Mouse (Mus musculus): Measurements from ENCODE around the gene Ssbp3.

Ssbp3 gene

DNA sequence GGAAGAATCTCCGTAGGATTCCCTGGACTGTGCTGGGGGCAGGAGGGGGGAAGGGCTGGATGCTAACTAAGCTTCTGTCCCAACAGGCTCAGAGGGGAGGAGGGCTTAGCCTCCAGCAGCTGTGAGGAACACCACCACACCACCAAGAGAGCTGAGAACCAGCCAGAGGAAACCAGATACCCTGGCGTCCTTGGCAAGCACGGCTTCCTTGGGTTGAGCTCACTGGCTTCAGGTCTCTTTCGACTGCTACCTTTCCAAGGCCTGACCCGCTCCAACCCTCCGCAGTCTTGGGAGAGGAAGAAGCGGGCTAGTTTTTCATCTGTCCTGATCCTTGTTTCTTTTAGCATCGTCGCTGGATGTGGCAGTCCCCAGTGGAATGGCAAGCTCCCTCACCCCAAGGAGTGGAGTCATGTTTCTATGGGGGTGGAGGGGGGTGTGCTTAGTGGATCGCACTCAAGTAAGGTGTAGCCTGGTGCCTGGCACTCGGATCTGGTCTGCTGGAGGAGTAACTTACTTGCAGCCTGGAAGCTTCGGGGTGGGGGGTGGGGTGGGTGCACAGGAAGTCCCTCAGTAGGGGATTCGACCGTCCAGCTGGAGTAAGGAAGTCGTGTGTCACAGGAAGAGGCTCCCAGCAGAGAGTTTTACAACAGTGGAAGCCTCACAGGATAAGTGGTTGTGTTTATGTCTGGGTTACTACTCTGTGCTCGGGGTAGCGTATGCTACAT lies 2.6 kb upstream of the Ssbp3 start:
- peak; percentile 31 to 40 for DNase-seq (ENCODE audit: low spot score in 2 of 2)

DNA sequence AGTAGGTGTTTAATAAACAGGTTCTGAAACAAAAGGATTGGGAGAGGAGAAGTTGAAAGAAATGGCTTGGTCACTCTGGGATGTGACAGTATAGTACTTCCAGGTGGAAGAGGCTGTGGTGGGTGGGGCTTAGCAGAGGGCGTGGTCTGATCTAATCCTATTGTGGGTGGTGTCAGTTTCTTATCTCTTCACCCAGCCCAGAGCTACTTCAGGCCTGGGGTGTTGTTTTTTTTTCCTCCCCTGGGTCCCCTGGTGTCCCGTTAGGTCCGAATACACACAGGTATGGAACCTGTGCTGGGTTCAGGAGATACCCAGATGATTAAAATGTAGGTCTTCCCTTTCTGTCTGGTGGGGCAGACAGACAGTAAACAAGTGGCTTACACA lies 2.1 kb upstream of the Ssbp3 start:
- DNase-seq (ENCODE audit: low spot score in 2 of 2) = peak; percentile 58 to 59

DNA sequence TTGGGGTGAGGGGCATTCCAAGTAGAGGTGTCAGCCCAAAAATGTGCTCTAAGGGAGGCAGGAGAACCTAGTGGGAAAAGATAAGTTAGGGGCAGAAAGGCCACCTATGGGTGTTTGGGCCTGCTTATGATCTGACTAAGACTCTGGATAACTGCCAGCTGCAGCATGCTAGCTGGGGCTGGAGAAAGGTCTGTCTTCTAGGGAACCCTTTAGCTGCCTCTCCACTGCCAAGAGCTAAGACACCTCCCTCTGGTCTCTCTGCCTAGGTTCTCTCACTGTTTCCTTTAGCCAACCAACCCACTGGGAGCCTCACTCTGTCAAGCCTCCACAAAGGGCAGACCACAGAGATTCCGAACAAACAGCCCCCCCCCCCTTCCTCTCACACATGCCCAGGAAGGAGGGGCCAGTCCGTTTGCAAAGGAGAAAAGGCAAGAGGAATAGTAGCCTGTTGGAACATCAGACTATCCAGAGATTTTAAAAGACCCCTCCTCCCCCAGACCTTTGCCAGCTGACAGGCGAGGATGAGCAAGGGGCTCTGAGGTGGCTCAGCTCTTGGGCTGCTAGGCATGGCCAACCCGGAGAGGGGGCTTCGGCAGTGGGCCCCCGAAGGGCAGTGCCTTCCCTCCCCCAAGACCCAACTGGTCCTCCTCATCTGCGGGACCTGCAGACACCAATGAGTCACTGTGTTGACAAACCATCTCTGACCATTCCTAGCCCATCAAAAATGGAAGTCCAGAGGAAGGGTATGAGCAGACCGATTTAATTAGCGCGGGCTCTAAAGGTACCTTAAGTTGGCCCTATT lies 1.4 kb upstream of the Ssbp3 start:
- DNase-seq (ENCODE audit: low spot score in 2 of 2) = peak; percentile 45 to 48

DNA sequence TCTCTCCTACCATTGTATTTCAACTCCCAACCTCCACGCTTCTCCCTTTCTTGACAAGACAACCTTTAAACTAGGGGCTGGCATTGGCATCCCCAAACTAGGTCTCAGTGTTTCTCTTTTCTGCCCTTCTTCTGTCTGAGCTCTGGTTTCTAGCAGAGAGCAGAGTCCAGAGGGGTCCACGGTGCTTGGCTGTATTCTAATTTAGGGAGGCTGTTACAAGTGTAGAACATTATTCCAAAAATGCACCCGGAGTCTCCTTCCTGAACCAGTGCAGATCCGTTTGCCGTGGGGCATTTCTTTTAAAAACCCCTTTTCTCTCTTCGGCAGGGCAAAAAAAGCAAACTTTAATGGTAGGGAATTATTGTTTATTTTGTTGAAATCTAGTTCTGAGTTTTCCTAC lies 704 bp upstream of the Ssbp3 start:
- peak; percentile 15 to 28 for DNase-seq (ENCODE audit: low spot score in 2 of 2)

DNA sequence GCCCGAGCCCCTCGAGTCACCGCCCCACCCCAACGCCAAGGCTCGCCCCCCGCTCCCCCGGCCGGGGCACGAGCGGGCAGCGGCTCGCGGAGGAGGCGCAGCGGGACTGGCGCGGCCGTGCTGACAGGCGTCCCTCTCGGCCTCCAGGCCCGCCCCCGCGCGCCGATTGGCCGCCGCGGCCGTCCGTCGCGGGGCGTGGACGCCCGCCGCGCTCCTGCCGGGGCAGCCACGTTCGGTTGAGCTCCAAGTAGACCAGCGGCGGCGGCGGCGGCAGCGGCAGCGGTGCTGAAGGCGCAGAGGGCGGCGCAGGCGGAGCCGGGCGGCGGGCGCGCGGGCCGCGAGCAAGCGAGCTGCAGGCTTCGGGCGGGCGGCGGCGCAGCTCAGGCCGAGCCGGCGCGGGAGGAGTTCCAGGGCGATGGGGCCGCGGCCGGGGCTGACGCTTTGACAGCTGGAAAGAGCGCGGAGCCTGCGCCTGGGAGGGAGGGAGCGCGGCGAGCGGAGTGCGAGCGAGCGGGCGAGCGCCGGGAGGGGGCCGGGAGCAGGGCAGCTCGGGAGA lies 823 bp downstream of the Ssbp3 start:
- peak; percentile 87 to 89 for DNase-seq (ENCODE audit: low spot score in 2 of 2)

DNA sequence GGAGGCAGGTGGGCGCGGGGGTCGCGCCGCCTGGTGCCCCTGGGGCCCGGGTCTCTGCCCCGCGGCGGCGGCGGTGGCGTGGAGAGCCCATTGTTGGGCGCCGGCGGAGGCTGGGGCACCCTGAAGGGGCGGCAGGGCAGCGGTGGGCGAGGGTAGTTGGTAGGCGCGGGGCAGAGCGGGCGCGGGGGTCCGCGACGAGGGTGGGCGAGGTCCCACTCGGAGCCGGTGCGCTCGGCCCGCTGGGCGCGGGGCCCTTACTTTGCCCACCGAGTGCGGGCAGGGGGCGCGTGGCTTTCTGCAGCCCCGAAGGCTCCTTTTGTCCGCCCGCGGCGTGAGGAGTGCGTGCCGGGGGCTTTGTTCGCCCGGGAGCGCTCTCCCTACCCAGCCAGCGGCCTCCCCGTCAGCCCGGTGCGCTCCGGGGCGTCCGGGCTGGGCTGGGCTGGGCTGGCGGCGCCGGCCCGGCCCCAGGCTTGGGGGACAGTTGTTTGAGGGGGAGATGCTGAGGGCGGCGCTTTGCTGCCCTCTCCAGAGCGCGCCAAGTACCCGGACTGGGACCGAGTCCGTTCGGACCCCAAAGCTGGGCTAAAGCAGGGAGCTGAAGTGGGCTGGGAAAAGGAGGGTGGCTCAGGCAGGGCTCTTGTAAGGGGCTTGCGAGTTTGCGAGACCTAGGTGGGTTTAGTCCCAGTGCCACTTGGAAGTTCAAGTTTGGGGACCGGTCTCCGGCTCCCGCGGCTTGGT lies 1.6 kb downstream of the Ssbp3 start:
- peak; percentile 21 to 30 for DNase-seq (ENCODE audit: low spot score in 2 of 2)

DNA sequence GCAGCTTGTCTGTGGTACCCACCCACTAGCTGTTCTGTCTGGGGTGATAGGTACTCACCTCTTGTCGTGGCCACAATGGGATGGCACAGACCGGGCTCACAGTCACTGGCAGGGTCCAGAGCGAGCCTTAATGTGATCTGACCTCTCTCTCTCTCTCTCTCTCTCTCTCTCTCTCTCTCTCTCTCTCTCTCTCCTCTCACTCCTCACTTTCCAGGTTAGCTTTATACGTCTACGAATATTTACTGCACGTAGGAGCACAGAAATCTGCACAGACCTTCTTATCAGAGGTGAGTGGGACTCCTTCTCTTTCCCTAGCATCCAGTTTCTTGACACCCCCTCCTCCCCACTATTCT lies 2.2 kb downstream of the Ssbp3 start:
- no peak for DNase-seq (ENCODE audit: low spot score in 2 of 2)

DNA sequence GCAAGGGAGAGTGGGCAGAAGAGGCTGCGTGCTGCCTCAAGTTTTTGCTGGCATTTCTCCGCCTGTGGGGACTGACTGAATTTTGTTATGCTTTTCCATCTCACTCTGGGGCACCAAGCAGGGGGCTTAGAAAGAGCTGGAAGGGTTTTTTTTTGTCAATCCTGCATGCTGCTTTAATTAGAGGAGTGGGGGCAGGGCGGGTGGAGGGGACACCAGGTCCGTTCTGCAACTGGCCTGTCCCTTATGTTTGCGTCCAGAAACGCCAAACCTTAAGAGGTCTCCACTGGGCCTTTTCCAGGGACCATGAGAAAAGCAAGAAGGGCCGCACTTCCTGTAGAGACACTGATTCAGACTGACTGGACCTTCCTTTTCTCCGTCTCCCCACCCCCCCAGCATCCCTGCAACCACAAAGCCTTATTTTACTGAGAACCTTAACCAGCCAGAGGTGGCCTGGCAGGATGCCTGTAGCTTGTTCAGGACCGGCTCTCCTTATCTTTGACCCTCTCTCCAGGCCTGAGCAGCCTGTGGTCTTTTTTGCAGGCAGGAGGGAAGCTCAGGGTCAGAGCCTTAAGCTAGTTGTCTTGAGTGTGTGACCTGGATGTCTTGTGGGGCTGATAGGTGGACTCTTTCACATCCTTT lies 3.0 kb downstream of the Ssbp3 start:
- DNase-seq (ENCODE audit: low spot score in 2 of 2) = no peak

DNA sequence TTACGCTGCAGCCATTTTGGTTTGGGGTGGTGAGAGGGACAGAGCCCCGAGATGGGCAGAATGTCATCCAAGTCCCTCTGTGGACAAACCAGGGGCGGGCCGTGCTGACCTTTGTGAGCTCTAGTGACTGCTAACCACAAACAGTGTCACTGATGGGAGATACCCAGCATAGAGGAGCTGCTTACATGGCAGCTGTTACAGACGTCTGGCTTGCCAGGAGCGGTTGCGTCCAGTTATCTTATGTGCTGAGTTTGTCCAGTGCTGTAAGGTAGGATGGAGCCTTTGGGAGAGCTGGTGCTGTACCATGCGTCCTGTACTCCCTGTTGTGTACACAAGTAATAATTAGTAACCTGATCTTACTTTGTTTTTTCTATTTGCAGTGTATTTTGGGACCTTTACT lies 4.8 kb downstream of the Ssbp3 start:
- DNase-seq (ENCODE audit: low spot score in 2 of 2) = no peak

DNA sequence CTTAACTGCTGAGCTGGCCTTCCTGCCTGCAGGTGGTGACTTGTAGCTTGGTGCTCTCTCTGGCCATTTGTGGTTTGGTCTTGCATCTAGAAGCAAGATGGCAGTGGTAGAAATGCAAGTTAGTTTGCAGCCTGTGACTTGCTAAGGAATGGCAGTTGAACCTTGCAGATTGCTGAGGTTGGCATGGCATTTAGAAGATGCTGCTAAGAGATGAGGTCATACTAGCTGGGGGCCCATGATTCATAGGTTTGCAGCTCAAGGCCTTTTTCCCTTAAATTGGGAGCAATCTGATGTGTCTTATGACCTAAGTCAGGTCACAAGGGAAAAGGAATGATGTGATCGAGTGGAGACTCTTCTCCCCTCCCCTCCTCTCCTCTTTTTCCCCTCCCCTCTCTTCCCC lies 7.8 kb downstream of the Ssbp3 start:
- no peak for DNase-seq (ENCODE audit: low spot score in 2 of 2)

DNA sequence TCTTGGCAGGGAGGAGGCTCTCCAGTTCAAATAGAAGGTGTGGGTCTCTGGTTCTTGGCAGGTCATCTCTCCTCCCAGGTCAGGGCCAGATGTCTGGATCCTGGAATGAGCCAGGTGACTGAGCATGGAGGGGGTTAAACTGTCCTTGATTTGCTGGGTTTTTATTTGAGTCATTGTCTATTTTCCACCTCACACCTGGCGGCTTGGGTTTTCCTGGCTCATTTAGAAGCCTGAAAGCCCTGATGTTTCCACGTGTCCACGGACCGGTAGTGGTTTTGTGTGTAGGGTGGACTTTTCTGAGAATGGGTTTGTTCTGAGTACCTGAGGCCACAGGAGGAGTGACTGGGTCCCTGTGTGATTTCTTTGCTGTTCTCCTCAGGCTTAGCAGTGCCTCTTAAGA lies 9.6 kb downstream of the Ssbp3 start:
- no peak for DNase-seq (ENCODE audit: low spot score in 2 of 2)

DNA sequence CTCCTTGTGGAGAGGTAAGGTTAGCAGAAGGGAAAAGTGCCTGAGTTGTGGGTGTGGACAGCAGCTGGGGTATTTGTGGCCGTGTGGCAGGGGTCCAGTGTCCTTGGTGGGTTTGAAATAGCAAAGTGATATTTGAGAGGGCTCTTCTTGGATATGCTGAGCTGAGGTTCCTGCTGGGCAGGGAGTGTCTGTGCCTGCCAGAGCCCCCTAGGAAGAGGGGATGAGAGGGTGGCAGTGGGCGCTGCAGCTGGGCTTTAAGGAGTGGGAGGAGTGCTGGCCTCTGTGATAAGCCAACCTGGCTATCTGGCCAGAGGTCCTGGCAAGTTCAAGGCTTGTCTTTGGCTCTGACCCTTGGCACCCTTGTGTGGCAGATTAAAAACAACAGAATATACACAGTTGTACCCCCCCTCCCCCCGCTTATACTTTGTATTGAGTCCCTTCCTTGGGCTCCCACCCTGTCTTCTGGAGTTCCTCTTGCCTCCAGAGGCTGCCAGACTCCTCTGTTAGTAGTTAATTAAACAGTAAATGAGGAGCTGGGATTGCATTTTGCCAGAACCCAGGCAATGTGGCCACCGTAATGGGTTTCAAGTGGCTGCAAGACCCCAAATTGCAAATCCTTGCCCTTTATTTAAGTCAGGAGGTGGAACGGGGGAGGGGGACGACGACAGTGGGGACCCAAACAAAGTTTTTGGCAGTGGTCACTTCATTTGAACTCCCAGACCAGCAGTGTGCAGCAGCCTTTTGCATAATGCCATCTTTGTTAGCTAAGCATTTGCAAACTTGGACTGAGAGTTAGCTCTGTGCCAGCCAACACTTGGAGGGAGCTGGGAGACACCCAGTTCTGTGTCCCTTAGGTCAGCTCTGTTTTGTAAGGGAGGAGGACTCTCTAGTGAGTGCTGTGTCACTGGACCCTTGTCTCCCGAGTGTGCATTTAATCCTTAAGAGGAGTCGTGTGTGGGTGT lies 11.2 kb downstream of the Ssbp3 start:
- DNase-seq (ENCODE audit: low spot score in 2 of 2) = no peak

DNA sequence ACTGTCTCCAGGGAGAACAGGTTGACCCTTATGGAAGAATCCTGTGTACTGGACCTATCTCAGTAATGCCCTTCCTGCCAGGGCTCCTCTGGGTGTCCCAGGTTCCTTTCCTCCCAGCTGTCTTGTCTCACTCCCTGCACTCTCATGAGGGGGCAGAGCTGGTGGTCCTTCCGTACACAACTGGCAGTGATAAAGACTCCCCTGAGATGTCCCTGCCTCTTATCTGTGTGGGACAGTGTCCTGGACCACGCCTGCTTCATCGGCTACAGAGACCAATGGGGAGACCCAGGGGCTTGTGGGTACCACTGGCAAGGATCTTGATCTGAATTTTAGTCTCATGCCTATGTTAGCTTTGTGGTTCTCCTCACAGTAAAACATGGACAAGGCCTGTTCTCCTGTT lies 12.4 kb downstream of the Ssbp3 start:
- DNase-seq (ENCODE audit: low spot score in 2 of 2) = no peak

DNA sequence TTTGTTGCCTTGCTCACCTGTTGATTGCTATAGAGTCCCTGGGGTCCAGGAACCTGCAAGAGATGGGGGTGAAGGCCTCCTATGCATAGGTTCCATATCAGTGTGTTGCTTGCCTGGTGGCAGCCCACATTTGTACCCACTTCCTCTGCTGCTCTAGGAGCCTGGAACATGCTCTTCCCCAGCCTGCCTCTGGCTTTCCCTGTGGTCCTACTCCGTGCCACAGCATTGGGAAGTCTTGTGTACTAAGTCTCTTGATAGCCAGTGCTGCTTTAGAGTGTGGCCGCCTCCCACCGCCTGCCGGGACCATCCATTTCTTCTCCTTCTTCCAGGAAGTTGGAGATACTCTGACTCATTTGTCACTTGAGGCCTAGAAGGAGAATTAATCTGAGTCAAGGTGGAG lies 13.7 kb downstream of the Ssbp3 start:
- DNase-seq (ENCODE audit: low spot score in 2 of 2) = no peak

DNA sequence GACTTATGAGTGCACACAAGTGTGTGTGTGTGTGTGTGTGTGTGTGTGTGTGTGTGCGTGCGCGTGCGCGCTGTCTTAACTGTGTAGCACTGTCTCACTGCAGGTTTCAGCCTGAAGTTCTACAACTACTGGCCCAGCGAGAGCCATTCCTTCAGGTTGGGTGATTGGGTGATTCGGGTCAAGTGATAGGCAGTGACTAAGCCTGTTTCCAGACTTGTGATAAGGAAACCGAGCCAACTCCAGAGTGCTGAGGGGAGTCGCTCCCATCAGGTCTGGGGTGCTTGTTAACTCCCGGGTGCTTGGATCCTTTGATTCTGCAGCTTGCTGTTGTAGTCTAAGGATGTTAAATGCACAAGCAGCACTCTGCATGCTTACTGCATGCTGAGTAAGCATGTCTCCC lies 14.4 kb downstream of the Ssbp3 start:
- no peak for DNase-seq (ENCODE audit: low spot score in 2 of 2)

DNA sequence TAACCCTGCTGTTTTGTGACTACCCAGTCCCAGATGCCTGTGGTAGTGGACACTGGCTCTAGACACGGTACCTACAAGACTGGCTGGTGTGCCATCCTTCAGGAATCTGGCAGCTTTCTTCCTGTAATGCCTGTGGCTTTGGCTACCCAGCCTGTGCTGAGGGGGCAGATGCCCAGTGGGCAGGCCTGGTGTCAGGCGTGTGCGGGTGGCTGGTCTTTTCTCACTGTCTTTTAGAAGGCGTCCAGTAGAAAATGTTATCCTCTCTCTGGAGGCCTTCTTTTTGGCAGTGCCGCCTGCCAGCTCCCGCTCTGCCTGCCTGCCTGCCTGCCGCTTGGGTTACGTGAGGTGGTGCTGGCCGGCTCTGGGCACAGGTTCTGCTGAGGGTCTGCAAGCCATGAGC lies 15.9 kb downstream of the Ssbp3 start:
- no peak for DNase-seq (ENCODE audit: low spot score in 2 of 2)

DNA sequence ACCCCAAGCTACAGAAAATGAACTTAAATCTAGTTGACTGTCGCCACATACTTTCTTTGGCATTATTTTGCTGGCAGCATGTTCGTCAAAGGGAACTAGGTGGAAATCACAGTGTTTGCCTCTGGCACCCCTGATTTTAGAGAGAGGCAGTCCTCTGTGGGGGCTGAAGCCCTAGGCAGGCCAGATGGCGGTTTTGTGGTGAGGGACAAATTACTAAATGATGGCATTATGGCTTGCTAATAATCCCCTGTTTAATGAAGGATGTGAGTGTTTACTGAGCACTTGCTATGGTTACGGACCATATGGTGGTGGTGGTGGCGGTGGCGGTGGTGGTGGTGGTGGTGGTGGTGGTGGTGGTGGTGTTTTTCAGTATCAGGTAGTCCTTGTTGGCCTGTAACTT lies 16.5 kb downstream of the Ssbp3 start:
- DNase-seq (ENCODE audit: low spot score in 2 of 2) = no peak

DNA sequence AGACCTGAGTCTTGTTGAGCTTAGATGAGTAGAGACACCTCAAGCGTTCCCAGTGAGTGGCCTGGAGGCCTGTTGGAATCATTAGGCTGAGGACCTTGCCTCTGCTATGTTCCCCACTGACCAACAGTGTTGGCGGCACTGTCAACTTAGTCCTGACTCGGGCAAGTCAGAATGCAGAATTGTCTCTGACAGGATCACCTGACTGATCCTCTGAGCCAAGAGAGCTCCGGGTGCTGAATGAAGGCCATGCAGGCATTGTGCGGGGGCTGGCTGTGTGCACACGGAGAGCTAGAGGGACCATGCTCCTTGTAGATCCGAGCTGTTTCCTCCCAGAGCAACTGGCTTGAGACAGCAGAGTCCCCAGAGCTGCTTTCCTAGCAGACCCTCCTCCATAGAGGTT lies 18.5 kb downstream of the Ssbp3 start:
- DNase-seq (ENCODE audit: low spot score in 2 of 2) = no peak

DNA sequence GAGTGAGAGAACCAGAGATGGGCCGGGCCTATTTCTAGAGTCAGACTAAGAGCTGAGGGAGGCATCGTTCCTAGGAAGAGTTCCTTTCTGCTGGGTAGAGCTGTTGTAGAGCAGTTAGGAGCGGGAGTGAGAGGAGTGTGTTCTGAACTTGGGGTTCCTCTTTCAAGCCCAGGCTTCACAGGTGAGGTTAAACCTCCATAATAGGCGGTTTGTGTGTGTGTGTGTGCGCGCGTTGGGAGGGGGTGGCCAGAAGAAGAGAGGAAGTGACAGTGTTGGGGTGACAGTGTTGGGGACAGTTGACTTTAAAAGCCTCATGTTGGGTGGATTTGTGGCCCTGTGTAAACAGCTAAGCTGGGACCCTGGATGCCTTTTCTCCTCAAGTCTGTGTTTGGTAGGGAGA lies 22.1 kb downstream of the Ssbp3 start:
- DNase-seq (ENCODE audit: low spot score in 2 of 2) = no peak

DNA sequence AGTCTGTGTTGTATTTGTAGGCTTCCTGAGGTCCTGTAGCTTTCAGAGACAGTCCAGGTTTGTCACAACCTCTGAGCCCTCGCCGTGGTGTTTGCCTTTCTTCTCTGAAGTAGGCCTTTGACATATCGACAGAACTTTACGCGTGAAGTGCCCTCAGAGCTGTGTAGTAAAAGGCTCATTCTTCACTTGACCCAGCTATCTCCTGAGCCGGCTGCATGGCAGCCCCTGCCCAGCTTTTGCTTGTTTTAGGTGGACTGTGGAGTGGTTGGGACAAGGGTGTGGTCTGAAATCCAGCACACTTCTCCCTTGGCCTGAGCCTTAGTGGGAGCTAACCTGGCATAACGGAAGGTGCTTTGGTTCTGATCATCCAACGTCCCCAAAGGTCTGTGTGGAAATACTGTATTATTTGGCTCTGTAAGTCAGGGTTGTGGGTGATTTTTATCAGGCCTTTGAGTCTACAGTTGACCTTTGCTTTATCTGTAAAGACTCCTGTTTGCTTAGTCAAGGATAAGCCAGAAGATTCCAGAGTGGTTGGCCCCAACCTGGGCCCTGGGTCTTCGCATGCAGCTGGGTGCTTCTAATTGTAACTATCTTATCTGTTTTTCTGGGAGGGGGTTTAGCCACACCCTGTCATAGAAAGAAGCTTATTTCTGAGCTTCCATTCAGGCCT lies 23.4 kb downstream of the Ssbp3 start:
- DNase-seq (ENCODE audit: low spot score in 2 of 2) = no peak

Data from thymus, postnatal 10 days (tissue).